Mouse (Mus musculus) MEL-GATA-1-ER (cell line): ENCODE results near the gene Vmn1r131.
"Not testable (repeated sequence)": the region's sequence is repeated elsewhere in the genome, so short reads cannot be mapped to it uniquely, and the experiment has no call there.

Experiments
- DNase-seq: peaks from one replicate; pipeline ENCODE4 v3.0.0-alpha.2; 2012; ENCODE audit warnings: low read depth; ENCODE audit errors: extremely low read depth

Vmn1r131 gene

GRCm38 (mm10) chr7:21545990-21546389 lies at the start of gene Vmn1r131:
Vmn1r131 (minus strand) TSS chr7:21546090.
- not testable (repeated sequence) for DNase-seq

- not testable (repeated sequence) for DNase-seq
Observed at GRCm38 (mm10) chr7:21511480-21511879, 34.4 kb downstream of the Vmn1r131 start, which contains the start of gene Vmn1r130. Vmn1r130 (plus strand) TSS chr7:21511780.
